Mouse (Mus musculus) liver, embryonic 11.5 days (tissue): Measurements from ENCODE around the gene Psmc3ip. TPM values are rescaled to one million over a fixed set of nuclear protein-coding genes. Genes with fewer than 3 reads are reported as not detected.
"Not testable (repeated sequence)": the region's sequence is repeated elsewhere in the genome, so short reads cannot be mapped to it uniquely, and the experiment has no call there.

Experiments used
- ATAC-seq: fragments of 200-750 bp; cut with Nextera tagmentation; replicated peaks from 2 replicates; pipeline ENCODE4 v1.8.0; 2017; ENCODE audit warnings: moderate number of reproducible peaks, mild to moderate bottlenecking, moderate TSS enrichment, moderate library complexity; ENCODE audit not compliant: low FRiP score
- DNase-seq: peaks from one replicate; pipeline ENCODE4 v3.0.0-alpha.2; 2017; ENCODE audit warnings: low spot score
- H3K27ac ChIP-seq: fragments of 300-500 bp; sonication (generic); 2 replicates; pipeline ENCODE4 v1.5.1; 2014; ENCODE audit warnings: mild to moderate bottlenecking, low read depth, low read length, control low read depth
- H3K27me3 ChIP-seq: fragments of 300-500 bp; sonication (generic); replicated peaks from 2 replicates; pipeline ENCODE4 v1.6.1; 2014; ENCODE audit warnings: low read length, mixed read lengths; ENCODE audit not compliant: control insufficient read depth, insufficient read depth
- H3K36me3 ChIP-seq: fragments of 300-500 bp; sonication (generic); 2 replicates; pipeline ENCODE4 v1.6.1; 2014; ENCODE audit warnings: mild to moderate bottlenecking, low read length, moderate library complexity, mixed read lengths; ENCODE audit not compliant: control insufficient read depth, insufficient read depth
- H3K4me1 ChIP-seq: fragments of 300-500 bp; sonication (generic); replicated peaks from 2 replicates; pipeline ENCODE4 v1.6.1; 2014; ENCODE audit warnings: low read length, mixed read lengths; ENCODE audit not compliant: control insufficient read depth, insufficient read depth
- H3K4me2 ChIP-seq: fragments of 300-500 bp; sonication (generic); 2 replicates; pipeline ENCODE4 v1.6.1; 2014; ENCODE audit warnings: mild to moderate bottlenecking, control low read depth, moderate library complexity
- H3K4me3 ChIP-seq: fragments of 300-500 bp; sonication (generic); 2 replicates; pipeline ENCODE4 v1.5.1; 2014; ENCODE audit warnings: low read depth, low read length, control low read depth
- H3K9ac ChIP-seq: fragments of 300-500 bp; sonication (generic); 2 replicates; pipeline ENCODE4 v1.6.1; 2014; ENCODE audit warnings: low read depth, low read length, control low read depth
- H3K9me3 ChIP-seq: fragments of 300-500 bp; sonication (generic); 2 replicates; pipeline ENCODE4 v1.6.1; 2016; ENCODE audit warnings: low read length, inconsistent platforms, mixed read lengths; ENCODE audit not compliant: control insufficient read depth
- WGBS: fragments of 180-500 bp; shearing (Covaris S2); extraction: QIAGEN DNeasy Blood & Tissue Kit; methylation state at CpG from one replicate; pipeline ENCODE4 v1.1.7; 2014; 5-methylcytosine and 5-hydroxymethylcytosine counted together
- polyA plus RNA-seq: library from polyadenylated mRNA; unstranded; fragments of >200 nt; fragmentation: Nextera tagmentation; extraction: Ambion mirVana; gene quantifications from 2 replicates; pipeline ENCODE4 v1.2.1, GENCODE M21; 2014

The Psmc3ip gene
- polyA plus RNA-seq, 1 experiment from 2014 or later, result 42.8 TPM

GRCm38 (mm10) chr11:101124494-101124893 lies 29.3 kb upstream of the Psmc3ip start:
- H3K36me3 ChIP-seq, result peaks cover 22% of the 10 kb centered on the region

GRCm38 (mm10) chr11:101120545-101121188 lies 25.4 kb upstream of the Psmc3ip start:
- DNase-seq (no peak), ATAC-seq (no peak)
- H3K27ac ChIP-seq, result peak overlapping the region; percentile 88
- H3K9ac ChIP-seq, result peak overlapping the region; percentile 62
- H3K4me1 ChIP-seq, result peaks cover 18% of the 10 kb centered on the region
- H3K4me2 ChIP-seq, result peak overlapping the region; percentile 89
- H3K36me3 ChIP-seq, result peaks cover 7% of the 10 kb centered on the region
- no peaks in the 10 kb centered on the region for H3K9me3 ChIP-seq
- H3K27me3 ChIP-seq, result no peaks in the 10 kb centered on the region
- peak overlapping the region; percentile 98 for H3K4me3 ChIP-seq
- WGBS, result 25% methylated on average over 19 of the region's 19 CpGs

More at GRCm38 (mm10) chr11:101124494-101124893, 29.3 kb upstream of the Psmc3ip start:
- H3K27me3 ChIP-seq, H3K4me2 ChIP-seq, H3K4me1 ChIP-seq, H3K9ac ChIP-seq, DNase-seq, H3K27ac ChIP-seq, H3K9me3 ChIP-seq, H3K4me3 ChIP-seq, ATAC-seq: not testable (repeated sequence)
- WGBS, result 87% methylated on average over 8 of the region's 8 CpGs

- no peaks in the 10 kb centered on the region for H3K27me3 ChIP-seq
- peak within 1 kb of the TSS; percentile 90 for H3K9ac ChIP-seq
- H3K36me3 ChIP-seq, result 0 out of 2 replicates have a peak, but pooled peaks cover 3% of the 10 kb centered on the region
- H3K27ac ChIP-seq, result peak within 1 kb of the TSS; percentile 88
- peak within 1 kb of the TSS; percentile 98 for H3K4me3 ChIP-seq
- WGBS, result under 1% methylated on average over 61 of the region's 61 CpGs
- H3K4me1 ChIP-seq, result peaks cover 18% of the 10 kb centered on the region
- ATAC-seq (peak; percentile 92), DNase-seq (peak; percentile 99)
- peak within 1 kb of the TSS; percentile 89 for H3K4me2 ChIP-seq
- H3K9me3 ChIP-seq, result no peaks in the 10 kb centered on the region
Measured at GRCm38 (mm10) chr11:101119761-101120544, 24.7 kb upstream of the Psmc3ip start, which contains the start of the genes Retreg3 and Tubg1. TSS of gene Retreg3 (minus strand) at chr11:101119893. TSS of gene Tubg1 (plus strand) at chr11:101119938.

GRCm38 (mm10) chr11:101119131-101119760 lies 24.0 kb upstream of the Psmc3ip start:
- no peaks in the 10 kb centered on the region for H3K27me3 ChIP-seq
- peak overlapping the region; percentile 90 for H3K9ac ChIP-seq
- peak overlapping the region; percentile 80 for H3K27ac ChIP-seq
- ATAC-seq, result peak; percentile 72
- H3K36me3 ChIP-seq, result 0 out of 2 replicates have a peak, but pooled peaks cover 3% of the 10 kb centered on the region
- H3K4me1 ChIP-seq, result peaks cover 18% of the 10 kb centered on the region
- peak overlapping the region; percentile 83 for H3K4me2 ChIP-seq
- H3K4me3 ChIP-seq, result peak overlapping the region; percentile 98
- under 1% methylated on average over 39 of the region's 39 CpGs for WGBS
- peak; percentile 51 for DNase-seq
- no peaks in the 10 kb centered on the region for H3K9me3 ChIP-seq

- H3K4me2 ChIP-seq, result peak overlapping the region; percentile 83
- H3K36me3 ChIP-seq, result no peaks in the 10 kb centered on the region
- H3K4me1 ChIP-seq, result peaks cover 18% of the 10 kb centered on the region
- no peaks in the 10 kb centered on the region for H3K9me3 ChIP-seq
- WGBS, result 21% methylated on average over 4 of the region's 4 CpGs
- DNase-seq, result no peak
- H3K27ac ChIP-seq, result no peak overlapping the region
- peak overlapping the region; percentile 90; the same call in 1 of the 2 replicates for H3K9ac ChIP-seq
- H3K27me3 ChIP-seq, result no peaks in the 10 kb centered on the region
- no peak for ATAC-seq
- peak overlapping the region; percentile 98 for H3K4me3 ChIP-seq
Measured at GRCm38 (mm10) chr11:101118105-101118504, 22.9 kb upstream of the Psmc3ip start.

GRCm38 (mm10) chr11:101115564-101115963 lies 20.3 kb upstream of the Psmc3ip start:
- no peak for ATAC-seq
- WGBS, result 88% methylated on average over 2 of the region's 2 CpGs
- no peak overlapping the region for H3K27ac ChIP-seq

GRCm38 (mm10) chr11:101112186-101112585 lies 16.9 kb upstream of the Psmc3ip start:
- H3K36me3 ChIP-seq, result peaks cover 4% of the 10 kb centered on the region; the same call in 1 of the 2 replicates
- H3K27ac ChIP-seq, result no peak overlapping the region
- H3K4me3 ChIP-seq, result no peak overlapping the region
- H3K27me3 ChIP-seq, result no peaks in the 10 kb centered on the region
- ATAC-seq (no peak), DNase-seq (no peak)
- WGBS, result 92% methylated on average over 3 of the region's 3 CpGs
- no peaks in the 10 kb centered on the region for H3K9me3 ChIP-seq
- H3K4me2 ChIP-seq, result no peak overlapping the region
- no peak overlapping the region for H3K9ac ChIP-seq
- peaks cover 2% of the 10 kb centered on the region; the same call in 1 of the 2 replicates for H3K4me1 ChIP-seq

More at GRCm38 (mm10) chr11:101115564-101115963, 20.3 kb upstream of the Psmc3ip start:
- H3K4me2 ChIP-seq, result no peak overlapping the region
- H3K4me1 ChIP-seq, result peaks cover 12% of the 10 kb centered on the region
- no peak overlapping the region for H3K9ac ChIP-seq
- H3K27me3 ChIP-seq, result no peaks in the 10 kb centered on the region
- no peak overlapping the region for H3K4me3 ChIP-seq
- no peak for DNase-seq
- H3K9me3 ChIP-seq, result no peaks in the 10 kb centered on the region
- peaks cover 4% of the 10 kb centered on the region; the same call in 1 of the 2 replicates for H3K36me3 ChIP-seq

- Histone ChIP-seq H3K9me3 (no peaks in the 10 kb centered on the region), H3K4me2 (no peak overlapping the region), H3K27me3 (no peaks in the 10 kb centered on the region), H3K27ac (no peak overlapping the region), H3K9ac (no peak overlapping the region), H3K36me3 (peaks cover 4% of the 10 kb centered on the region; the same call in 1 of the 2 replicates), H3K4me3 (no peak overlapping the region), H3K4me1 (no peaks in the 10 kb centered on the region)
- no peak for ATAC-seq
- 90% methylated on average over 4 of the region's 4 CpGs for WGBS
- no peak for DNase-seq
Measured at GRCm38 (mm10) chr11:101111178-101111577, 15.9 kb upstream of the Psmc3ip start.
